Mouse (Mus musculus): Measurements from ENCODE around the gene Elmo3. TPM values are rescaled to one million over a fixed set of nuclear protein-coding genes. Genes with fewer than 3 reads are reported as not detected.

Gene Elmo3
- total and polyA plus RNA-seq, 3 experiments, result 0.72 to 1.4 (median 1.3) TPM

DNA sequence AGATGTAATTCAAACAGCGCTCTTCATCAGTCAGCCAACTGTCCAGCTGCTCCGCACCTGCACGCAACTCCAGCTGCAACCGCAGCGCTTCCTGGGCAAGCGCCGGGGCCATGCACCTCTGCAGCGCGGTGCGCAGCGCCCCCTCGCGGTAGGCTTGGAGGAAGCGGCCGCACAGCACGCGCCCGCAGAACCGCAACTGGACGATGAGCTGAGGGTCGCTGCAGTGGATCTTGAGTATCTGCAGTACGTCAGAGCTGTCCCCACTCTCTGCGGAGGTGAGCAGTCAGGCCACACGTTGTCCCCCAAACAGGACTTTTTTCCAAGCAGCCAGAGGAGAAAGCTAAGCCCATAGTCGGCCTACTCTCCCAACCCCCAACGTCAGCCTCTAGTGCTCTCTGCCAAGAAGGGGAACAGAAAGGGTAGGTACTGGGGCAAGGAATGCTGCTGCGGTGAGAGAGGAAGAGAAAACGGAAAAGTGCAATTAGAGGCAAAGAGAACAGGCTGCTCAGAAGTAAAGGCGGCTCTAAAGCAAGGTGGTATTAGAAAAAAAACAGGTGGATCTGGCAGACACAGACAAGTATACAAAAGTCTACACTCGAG lies 45.6 kb upstream of the Elmo3 start (continued):
- TF ChIP-seq UBTF (IDR thresholded peaks at IDR 0.05; ENCODE audit: low read depth, low read length) (no peak), SMC3 (IDR thresholded peaks at IDR 0.05; ENCODE audit: low read depth, low read length) (peak; percentile 53), ZC3H11A (IDR thresholded peaks at IDR 0.05; ENCODE audit: low read depth, low read length) (no peak), EP300 (IDR thresholded peaks at IDR 0.05; ENCODE audit: low read length) (peak; percentile 27), CHD1 (IDR thresholded peaks at IDR 0.05; ENCODE audit: low read depth, low read length) (no peak), PAX5 (IDR thresholded peaks at IDR 0.05; ENCODE audit: low read length) (no peak), HCFC1 (IDR thresholded peaks at IDR 0.05; ENCODE audit: low read depth, low read length) (no peak), USF2 (conservative IDR thresholded peaks at IDR 0.05; ENCODE audit: low read depth, low read length) (no peak), RCOR1 (conservative IDR thresholded peaks at IDR 0.05; ENCODE audit: low read depth, low read length) (no peak), ZMIZ1 (IDR thresholded peaks at IDR 0.05; ENCODE audit: low read depth, low read length) (no peak), ETS1 (conservative IDR thresholded peaks at IDR 0.05; ENCODE audit: low read depth, low read length) (0 out of 2 replicates have a peak, but pooled peaks have one; percentile 22), MAZ (IDR thresholded peaks at IDR 0.05; ENCODE audit: low read depth, low read length) (no peak), TCF12 (IDR thresholded peaks at IDR 0.05; ENCODE audit: low read depth, low read length) (peak; percentile 79), MEF2A (IDR thresholded peaks at IDR 0.05; ENCODE audit: borderline replicate concordance, low read depth, low read length) (peak; percentile 48; the same call in 1 of the 2 replicates), CTCF (conservative IDR thresholded peaks at IDR 0.05 in 1 of 2, IDR thresholded peaks at IDR 0.05 in 1 of 2; ENCODE audit: low read depth in 2 of 2, low read length in 2 of 2) (peak; percentile 41 to 83; a peak in 3 of 4 replicates), IRF4 (IDR thresholded peaks at IDR 0.05; ENCODE audit: low read depth, low read length) (no peak), TBP (conservative IDR thresholded peaks at IDR 0.05; ENCODE audit: low read depth, low read length) (no peak), SIN3A (IDR thresholded peaks at IDR 0.05; ENCODE audit: low read length) (peak; percentile 57; the same call in 1 of the 2 replicates)

DNA sequence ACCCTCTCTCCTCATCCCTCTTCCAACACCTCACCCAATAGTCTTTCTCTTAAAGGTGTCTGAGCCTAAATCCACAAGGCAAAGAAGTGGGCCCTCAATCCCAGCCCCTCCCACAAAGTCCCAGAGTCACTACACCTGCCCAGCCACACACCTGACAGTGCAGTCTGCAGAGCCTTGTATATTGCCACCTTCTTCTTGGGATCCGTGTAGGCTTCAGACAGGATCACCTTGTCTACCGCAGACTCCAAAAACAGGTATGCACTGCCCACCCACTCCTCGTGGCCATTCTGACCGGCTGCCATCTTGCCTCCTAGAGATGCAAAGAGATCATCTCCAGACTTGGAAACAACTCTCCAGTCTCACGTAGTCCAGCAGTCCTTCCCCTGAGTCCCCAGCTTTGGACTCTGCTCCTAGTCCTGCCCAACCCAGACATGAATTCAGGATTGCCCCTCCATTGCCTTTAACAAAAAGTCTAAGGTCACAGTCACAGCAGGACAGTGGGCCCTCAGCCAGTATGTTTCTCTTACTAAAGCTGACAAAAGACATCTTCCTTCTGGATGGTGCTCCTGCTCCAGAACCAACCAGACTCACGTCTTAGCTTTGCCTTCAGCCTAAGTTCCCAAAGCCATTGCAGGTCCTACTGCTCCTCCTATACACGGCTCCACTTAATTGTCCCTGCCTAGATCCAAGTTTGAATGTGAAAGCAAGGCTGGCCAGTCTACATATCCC lies 44.9 kb upstream of the Elmo3 start:
- in situ Hi-C loops (cut with MboI; ENCODE audit: low pct_ligation_motif_present, low pct_unique_long_range_greater_than_20kb, low sequenced_read_pairs) (no loop called here), dilution Hi-C loops (cut with MboI; ENCODE audit: extremely low pct_ligation_motif_present, extremely low pct_unique_long_range_greater_than_20kb, low sequenced_read_pairs) (no loop called here)
- H3K9me3 ChIP-seq (replicated peaks; ENCODE audit: low read length), result peaks cover 4% of the 10 kb centered on the region
- H3K4me2 ChIP-seq (ENCODE audit: insufficient read depth, low read depth, poor library complexity, severe bottlenecking), result no peak overlapping the region
- no peak overlapping the region for H3K4me3 ChIP-seq (replicated peaks in 1 of 3; ENCODE audit: low read depth in 2 of 3, low read length in 2 of 3, poor library complexity in 1 of 3)
- no peaks in the 10 kb centered on the region for H3K27me3 ChIP-seq (replicated peaks)
- TF ChIP-seq USF2 (conservative IDR thresholded peaks at IDR 0.05; ENCODE audit: low read depth, low read length) (no peak), RCOR1 (conservative IDR thresholded peaks at IDR 0.05; ENCODE audit: low read depth, low read length) (no peak), MAZ (IDR thresholded peaks at IDR 0.05; ENCODE audit: low read depth, low read length) (no peak), TBP (conservative IDR thresholded peaks at IDR 0.05; ENCODE audit: low read depth, low read length) (no peak), CTCF (conservative IDR thresholded peaks at IDR 0.05 in 1 of 2, IDR thresholded peaks at IDR 0.05 in 1 of 2; ENCODE audit: low read depth in 2 of 2, low read length in 2 of 2) (no peak), SIN3A (IDR thresholded peaks at IDR 0.05; ENCODE audit: low read length) (no peak), JUN (IDR thresholded peaks at IDR 0.05; ENCODE audit: insufficient read depth, low read depth, low read length) (no peak)
- H3K79me2 ChIP-seq (replicated peaks; ENCODE audit: control insufficient read depth, extremely low read depth, insufficient read depth, poor library complexity, severe bottlenecking), result no peaks in the 10 kb centered on the region
- DNase-seq (ENCODE audit: extremely low read depth), result no peak
- H3K9ac ChIP-seq (ENCODE audit: insufficient read depth, low read depth), result no peak overlapping the region
- H3K4me1 ChIP-seq (ENCODE audit: control insufficient read depth in 1 of 2, insufficient read depth in 2 of 2), result peaks cover 9 to 38% of the 10 kb centered on the region in 2 experiments; a peak in 3 of 4 replicates
- H3K27ac ChIP-seq (ENCODE audit: insufficient read depth, low read depth), result no peak overlapping the region
- H3K36me3 ChIP-seq (replicated peaks in 1 of 2; ENCODE audit: control insufficient read depth in 1 of 2, insufficient read depth in 1 of 2, low read length in 1 of 2), result peaks cover 15 to 42% of the 10 kb centered on the region in 2 experiments

Data from CH12.LX (cell line).